Mouse (Mus musculus): ENCODE results near the gene Mknk2.
A peak's percentile ranks its signal among the peaks of the same experiment; 100 is the strongest.

The Mknk2 gene

DNA sequence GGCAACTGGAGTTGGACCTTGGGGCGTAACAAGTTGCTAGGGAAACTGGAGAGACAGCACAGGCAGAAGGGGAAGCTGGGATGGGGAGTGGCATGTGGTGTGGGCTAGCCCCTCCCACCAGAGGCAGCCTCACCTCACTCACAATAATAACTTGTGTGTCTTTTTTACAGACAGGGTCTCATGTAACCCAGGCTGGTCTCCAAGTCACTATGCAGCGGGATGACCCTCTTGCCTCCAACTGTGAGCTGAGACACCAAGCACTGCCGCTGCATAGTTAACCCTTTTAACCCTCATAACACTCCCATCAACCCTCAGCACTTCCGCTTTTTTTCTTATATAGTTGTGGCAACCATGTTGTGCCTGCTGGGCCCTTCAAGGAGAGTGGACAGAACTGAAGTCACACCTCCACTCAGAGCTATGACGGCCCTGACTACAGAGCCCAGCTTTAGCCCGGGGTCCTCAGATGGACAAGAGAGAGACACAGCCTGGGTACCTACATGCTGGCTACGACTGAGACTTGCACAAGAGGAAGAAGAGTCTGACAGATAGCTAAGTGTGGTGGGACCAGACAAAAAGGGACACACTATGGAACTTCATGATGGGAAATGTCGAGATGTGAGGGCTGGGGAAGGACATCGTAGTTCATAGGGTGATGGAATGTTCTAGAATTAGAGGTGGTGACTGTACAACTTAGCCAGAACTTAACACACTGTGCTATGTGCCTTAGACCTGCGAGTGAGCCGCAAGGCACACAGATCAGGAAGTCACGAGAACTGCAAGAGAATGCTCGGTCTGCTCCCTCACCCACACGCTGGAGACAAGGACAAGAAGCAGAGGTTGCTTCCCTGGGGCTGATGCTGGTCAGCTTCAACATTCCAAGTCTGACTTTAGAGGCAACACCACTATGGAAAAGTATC is 14.6 kb upstream of the Mknk2 start:
- no peak for DNase-seq (ENCODE audit: low read depth, low spot score)

DNA sequence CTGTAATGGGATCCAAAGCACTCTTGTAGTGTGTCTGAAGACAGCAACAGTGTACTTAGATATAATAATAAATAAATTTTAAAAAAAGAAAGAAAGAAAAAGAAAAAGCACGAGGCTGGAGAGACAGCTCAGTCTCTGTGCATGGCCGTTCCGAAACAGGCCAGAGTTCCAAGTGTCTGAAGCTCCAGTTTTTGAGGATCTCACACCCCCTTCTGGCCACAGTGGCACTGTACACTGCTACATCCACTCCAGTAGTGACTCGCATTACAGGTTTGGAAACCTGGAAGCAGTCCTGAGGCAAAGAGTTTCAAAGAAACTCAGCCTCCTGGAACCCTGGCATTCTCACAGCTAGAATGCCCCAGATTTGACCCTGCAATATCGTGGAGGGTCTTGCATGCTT is 9.9 kb upstream of the Mknk2 start:
- peak; percentile 68 for DNase-seq (ENCODE audit: low read depth, low spot score)

DNA sequence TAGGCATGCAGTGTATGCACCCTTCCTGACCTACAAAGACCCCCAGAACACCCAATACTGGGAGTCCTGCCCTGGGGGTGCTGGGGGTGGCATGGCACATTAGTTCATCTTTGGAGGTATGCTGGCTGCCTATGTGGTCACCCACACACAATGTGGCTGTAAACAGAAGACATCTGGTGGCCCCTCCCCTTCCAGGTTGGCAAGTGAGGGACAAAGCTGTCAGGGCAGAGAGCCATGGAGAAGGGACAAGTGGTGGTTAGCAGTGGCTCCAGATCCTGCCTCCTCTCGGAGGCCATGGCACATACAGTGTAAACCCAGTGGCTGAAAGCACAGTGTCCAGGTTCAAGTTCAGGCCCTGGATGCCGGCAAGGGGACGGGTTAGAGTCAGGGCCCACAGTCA is 8.7 kb upstream of the Mknk2 start:
- DNase-seq (ENCODE audit: low read depth, low spot score) = no peak

DNA sequence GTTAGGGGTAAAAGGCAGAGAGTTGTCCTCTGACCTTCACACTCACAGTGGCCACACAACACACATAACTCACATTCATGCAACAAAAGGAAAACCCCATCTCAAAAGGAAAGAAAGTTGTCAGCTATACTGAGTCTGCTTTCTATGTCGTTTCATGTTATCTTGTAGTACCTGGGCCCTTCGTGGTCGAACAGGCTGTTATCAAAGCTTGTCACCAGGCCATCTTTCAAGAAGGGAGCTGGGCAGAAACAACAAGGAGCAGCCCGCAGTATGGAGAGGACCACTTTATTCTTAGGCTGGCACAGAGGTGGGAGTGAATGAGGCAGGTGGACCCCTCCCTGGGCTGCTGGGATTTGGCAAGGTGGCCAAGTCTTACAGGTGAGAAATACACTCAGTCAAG is 7.1 kb upstream of the Mknk2 start:
- no peak for DNase-seq (ENCODE audit: low read depth, low spot score)

DNA sequence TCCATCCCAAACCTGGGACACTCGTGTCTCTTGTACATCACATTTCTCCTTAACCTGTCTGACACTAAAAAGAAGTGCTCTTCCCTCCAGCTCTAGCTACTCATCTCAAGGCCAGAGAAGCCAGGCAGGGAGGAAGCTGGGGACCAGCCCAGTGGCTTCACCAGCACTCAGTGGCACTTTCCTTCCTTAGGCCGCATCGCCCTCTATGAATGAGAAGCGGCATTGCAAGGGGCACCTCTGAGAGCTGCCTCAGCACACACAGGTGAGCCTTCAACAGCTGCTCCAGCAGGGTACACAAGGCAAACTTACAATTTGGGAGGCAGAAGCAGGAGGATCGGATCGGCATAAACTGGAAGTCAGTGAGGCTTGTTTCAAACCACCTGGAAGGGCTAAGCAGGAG is 6.3 kb upstream of the Mknk2 start:
- DNase-seq (ENCODE audit: low read depth, low spot score) = peak; percentile 46

DNA sequence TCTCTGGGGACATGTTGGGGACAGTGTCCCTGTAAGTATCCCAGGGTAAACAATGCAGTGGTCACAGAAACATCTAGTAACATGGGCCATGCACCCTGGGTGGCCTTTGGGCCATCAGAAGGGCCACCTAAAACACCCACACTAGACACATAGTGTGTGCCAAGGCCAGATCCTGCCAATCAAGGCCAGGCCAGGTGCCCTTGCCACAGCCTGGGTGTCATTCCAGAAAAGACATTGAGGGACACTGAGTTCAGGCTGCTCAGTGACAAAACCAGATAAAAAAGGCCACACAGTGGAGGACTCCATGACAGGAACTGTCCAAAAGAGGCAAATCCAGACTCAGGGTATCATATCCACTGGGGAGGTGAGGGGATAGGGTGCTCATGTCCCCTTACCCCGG is 5.7 kb upstream of the Mknk2 start:
- no peak for DNase-seq (ENCODE audit: low read depth, low spot score)

DNA sequence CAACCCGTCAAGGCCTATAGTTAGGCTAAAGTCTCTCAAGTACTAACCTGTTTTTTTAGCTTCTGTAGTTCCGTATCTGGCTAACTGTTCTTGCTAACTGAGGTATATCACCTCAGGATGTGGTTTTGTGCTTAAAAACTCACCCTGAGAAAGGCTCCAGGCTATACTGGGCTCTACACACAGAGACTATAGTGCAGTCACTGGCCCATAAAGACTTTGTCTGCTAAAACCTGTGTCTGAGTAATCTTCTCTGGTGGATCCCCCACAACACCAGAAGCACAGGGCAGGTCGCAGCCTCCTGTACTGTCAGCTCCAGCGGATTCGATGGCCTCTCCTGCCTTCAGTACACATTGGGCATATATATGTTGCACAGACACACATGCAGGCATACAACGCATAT is 4.1 kb upstream of the Mknk2 start:
- DNase-seq (ENCODE audit: low read depth, low spot score) = no peak

DNA sequence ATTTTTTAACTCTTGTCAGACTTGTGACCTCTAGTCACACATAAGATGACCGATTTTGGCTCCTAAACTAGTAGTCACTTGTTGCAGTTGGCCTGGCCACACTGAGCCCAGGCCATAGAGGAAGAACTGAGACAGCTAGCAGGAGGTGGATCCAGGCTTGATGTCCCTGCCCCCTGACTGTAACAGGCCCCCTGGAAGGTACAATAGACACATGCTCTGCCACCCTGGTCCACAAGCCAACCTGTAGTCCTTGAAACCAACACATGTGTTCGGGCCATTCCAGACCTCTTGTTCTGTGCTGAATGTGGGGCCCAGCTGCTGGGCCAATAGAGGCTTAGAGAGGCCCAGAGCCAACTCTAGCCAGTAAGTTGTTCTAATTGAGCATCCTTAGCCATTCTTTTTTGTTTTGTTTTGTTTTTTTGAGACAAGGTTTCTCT is 2.4 kb upstream of the Mknk2 start:
- DNase-seq (ENCODE audit: low read depth, low spot score) = no peak

DNA sequence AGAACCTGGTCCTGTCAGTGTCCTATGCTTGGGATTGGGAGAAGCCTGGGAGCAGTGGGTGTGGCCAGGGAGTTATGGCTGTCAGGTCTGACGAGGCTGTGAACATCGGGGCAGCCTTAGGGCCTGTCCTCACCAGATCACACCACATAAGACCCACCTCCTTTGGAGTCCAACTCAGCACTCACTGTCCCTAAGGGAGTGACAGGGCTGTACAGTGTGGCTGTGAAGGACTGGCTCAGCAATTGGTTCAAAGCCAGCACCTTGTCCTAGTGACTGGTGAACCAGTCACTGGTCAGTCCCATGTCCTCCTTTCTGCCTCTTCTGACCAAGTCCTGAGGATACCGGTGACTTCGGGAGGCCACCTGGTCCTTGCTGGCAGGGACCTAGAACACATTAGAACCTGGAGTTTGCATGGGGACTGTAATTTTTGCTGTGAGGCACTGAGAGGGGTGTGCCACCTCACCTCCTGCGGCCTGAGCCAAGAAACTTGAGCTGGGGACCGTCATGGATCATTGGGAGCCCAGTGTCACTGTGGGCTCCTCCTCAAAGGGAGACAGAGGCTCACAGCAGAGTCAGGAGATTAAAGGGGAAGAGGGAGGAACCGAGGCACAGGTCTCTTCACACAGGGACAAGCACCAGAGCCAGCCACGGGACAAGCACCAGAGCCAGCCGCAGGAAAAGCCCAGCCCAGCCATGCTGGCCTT is 1.8 kb upstream of the Mknk2 start:
- DNase-seq (ENCODE audit: low read depth, low spot score) = no peak

DNA sequence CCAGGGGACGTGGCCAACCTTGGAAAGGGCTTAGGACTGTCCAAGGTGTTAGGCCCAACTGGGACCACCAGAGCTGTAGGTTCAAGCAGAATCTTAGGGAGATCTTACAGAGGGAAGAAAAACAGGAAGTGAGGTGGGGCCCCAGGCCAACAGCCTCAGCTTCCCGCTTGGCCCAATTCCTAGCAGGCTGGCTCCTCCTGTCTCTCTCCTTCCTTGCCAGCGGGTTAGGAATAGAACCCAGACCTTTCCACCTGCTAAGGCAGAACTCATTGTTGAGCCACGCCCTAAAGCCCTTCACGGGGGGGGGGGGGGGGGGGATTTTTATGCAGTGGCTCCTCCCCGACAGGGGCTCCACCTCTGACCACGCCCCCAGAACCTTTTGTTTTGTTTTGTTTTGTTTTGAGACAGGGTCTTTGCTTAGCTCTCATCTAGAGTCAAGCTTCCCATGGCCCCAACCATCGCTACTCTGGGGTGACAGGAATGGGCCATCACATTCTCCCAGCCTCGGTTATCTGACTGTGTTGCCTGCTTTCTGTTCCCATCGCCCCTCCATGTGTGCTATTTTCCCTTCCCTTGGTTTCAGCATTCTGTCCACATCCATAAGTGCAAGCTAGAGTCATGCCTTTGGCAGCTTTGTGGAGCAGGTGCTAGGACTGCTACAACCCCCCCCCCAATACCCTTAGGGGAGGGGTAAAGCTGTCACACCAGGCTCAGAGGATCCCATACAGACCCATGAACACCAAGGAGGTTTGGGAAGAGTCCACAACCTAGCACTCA is 877 bp upstream of the Mknk2 start:
- no peak for DNase-seq (ENCODE audit: low read depth, low spot score)

DNA sequence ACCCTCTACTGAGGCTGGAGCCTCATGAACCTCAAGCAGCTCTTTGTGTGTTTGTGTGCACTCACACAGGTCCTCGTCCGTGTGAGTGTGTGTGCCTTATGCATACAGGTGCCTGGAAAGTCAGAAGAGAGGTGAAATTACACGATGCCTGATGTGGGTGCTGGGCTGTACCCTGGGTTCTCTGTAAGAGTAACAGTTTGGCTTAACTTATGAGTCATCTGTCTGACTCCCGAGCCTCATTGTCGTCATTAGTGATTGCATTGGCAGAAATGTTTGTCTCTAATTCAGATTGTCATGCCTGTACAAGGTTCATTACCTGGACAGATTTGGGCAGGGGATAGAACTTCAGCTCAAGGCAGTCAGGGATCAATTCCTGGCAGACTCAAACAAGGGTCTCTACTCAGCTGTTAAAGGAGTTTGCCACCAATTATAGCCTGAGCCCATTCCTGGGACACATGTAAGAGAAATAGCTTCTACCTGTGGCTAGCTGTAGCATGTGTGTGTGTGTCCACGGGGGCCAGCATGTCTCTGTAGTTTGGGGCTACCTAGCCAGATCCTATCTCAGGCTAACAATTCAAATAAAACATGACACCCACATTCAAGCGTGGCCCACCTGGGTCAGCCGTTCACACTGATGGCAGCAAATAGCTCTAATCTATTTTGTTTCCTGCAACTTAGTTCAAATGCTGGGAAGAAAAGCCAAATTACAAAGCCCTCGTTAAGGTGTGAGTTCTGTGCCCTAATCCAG is 610 bp downstream of the Mknk2 start:
- DNase-seq (ENCODE audit: low read depth, low spot score) = no peak

DNA sequence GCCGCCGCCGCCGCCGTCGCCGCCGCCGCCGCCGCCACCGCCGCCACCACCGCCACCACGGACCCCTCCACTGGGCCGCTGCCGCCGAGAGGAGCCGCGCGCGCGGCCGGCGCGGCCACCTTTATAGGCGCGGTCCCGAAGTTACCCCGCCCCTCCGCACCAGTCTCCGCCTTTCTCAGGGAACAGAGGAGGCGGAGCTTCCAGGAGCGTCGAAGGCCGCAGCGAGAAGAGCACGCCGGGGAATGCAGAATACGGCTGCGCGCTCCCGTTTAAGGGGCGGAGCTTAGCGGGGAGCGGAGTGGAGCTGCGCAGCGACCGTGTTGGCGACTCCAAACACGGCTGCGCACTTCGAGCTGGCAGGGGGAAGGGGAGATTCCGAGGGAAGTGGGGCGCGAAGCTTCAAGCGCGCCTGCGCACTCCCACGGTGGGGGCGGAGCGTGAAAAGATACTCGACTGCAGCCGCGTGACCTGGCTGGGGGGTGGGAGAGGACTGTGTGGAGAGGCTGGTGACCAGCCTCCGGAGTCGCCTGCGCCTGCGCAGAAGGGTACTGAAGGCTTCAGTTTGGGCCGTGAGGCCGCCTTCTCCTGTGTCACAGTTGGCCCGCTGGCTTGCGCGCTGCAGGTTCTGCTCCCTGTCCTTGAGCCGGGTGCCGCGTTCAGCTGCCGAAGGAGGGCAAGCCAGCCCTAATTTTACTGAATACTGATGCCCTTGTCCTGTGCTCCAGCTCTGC is 1.5 kb downstream of the Mknk2 start:
- peak; percentile 100 for DNase-seq (ENCODE audit: low read depth, low spot score)

DNA sequence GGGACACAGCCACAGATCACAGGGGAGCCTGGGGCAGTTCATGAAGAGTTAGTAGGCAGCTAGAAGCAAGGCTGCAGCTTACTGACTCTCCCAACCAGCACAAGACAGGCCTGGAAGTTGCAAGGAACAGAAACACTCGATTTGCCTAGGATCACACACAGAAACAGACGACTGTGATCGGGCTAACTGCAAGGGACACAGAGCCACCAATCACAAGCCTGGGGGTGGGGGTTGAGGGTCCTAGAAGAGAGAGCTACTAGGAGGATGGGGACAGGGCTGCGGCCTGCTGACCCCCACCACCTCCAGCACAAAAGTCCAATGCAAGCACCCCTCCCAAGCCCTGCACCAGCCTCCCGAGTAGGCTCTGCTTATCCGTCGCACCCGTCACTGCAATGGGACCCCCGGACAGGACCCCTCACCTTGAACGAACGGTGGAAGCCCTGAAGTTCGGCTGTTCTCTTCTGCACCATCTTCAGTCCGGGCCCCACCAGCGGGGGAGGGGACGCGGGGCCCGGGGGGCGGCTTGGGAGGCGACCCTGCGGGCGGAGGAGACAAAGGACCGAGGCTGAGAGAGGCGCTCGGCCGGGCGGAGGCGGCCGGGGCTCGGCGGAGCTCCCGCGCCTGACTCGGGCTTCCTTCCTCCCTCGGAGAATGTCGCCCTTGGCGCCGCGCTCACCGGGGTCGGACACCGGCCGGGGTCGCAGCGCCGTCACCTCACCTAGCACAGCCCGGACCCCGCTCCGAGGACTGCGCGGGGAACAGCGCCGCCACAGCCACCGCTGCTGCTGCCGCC is 2.3 kb downstream of the Mknk2 start:
- no peak for DNase-seq (ENCODE audit: low read depth, low spot score)

DNA sequence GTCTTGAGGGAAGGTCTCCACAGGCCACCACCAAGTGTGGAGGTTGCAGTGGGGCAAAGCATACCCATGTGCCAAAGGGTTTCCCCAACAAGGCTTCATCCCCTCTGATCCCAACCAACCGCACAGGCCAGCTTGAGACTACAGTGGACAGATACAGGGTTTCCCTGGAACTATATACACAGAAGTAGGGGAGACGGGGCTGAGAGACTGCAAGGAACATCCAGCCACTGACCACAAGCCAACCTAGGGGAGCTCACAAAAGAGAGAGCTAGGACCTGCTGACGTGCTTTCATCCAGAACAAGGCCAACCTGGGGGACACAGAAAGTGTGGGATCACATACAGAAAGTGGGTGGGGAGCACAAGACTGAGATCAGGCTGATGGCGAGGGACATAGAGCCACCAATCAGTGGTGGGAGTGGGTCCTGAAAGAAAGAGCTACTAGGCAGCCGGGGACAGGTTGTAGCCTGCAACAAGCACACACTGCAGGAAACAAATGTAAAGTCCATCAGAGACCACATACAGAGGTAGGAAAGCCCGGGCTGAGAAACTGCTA is 3.0 kb downstream of the Mknk2 start:
- DNase-seq (ENCODE audit: low read depth, low spot score) = no peak

DNA sequence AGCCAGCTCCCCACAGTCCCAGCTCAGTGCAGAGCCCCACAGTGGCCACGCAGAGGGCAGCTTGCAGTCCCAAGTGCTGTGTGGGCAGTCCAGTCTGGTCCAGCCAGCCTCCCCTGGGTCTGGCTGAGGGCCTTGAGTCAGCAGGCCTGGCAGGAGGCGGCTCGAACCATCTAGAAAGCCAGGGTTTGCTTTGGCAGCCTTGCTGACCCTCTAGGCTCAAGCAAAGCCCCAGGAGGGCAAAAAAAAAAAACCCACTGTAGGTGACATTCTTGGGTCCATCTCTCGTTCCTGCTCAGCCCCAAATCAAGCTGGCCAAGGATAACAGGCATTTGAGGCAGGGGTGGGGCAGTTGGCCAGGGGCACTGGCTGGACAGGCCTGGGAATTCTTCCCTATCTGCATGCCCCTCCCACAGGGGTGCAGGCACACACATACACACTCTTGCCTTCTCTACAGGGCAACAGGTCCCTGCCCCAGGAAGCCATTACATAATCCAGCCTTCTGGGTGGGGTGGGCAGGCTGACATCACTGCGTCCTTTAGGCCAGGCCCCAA is 3.7 kb downstream of the Mknk2 start:
- no peak for DNase-seq (ENCODE audit: low read depth, low spot score)

DNA sequence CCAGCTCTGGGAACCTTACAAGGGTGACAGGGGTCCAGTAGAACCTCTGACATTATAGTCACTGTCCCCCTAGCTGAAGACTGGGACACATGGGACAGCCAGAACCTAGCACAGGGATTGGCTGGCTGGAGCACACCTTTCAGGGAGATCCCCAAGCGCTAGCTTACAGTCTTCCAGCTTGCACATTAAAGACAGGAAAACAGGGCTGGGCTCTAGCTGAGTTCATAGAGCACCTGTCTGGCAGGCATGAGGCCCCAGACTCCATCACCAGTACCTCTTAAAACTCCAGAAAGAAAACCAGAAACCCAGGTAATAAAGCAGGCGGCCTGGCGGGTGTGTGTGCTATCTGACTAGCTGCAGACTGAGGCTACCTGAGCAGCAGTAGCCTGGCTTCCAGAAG is 4.2 kb downstream of the Mknk2 start:
- no peak for DNase-seq (ENCODE audit: low read depth, low spot score)

DNA sequence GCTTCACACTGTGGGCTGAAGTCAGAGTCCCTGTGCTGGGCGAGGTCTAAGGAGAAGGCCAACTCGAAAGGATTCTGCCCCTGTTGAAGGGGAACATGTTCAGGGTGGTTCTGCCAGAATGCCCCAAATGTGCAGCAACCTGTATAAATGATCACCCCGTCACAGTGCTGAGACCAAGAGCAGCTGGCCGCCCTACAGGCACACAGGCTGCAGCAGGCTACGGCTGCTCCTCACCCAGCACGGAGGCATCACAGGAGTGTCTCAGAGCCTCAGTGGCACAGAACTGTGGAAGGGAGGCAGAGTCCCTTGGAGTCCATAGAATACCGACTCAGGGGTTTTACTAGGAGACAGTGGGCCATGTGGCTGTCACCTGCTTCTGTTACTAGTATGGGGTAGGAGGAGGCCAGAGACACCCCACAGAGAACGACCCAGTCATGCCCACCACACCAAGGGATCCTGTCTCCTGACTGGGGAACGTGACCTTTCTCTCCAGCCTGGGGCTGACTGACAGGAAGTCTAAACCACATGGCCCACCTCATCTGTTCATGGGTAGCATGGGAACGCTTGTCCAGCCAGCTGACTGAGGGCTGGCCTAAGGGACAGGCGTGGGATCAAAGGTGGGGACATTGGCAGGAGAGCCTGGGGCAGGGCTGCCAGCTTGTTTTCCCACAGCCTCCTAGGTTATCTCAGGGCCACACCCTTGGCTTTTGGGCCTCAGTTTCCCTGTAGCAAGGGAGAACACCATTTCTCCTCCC is 5.8 kb downstream of the Mknk2 start:
- DNase-seq (ENCODE audit: low read depth, low spot score) = no peak

DNA sequence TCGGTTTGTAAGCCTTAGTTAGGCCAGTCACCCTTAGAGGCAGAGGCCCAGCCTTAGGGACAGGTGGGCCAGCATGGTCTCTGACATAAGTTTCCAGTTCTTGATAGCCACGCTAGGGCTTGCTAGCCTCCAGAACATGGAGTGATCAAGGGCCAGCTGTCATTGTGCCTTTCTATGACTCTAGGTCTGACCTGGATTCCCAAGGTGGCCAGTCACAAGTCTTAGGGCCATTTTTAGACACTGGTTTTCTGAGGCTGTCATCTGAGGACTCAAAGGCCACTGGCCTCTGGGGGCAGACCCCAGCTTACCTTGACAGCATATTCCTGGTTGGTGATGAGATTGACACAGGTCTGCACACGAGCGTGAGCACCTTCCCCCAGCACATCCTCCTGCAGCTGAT is 6.7 kb downstream of the Mknk2 start:
- DNase-seq (ENCODE audit: low read depth, low spot score) = no peak

DNA sequence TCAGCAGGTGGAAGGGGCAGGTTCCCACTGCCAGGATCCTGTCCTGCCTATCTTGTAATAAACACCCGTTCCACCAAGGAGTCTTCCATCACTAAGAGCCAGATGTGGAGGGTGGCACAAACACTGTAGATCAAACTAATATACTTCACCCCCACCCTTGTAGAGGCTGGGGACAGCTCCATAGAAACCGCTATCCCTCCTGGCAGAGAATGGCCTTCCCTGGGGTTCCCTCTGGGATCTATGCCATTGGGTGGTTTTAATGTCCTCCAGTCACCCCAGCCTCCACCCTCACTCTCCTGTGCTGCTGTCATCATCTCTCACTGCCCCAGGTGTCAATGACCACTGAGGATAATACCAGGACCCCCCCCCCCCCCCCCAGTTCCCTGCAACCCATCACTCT is 7.4 kb downstream of the Mknk2 start:
- no peak for DNase-seq (ENCODE audit: low read depth, low spot score)

Measured in retina, postnatal 7 days (tissue).